Mouse (Mus musculus): ENCODE data around the gene Irak3.

The Irak3 gene

GRCm38 (mm10) chr10:120097564-120097963 lies 104.4 kb downstream of the Irak3 start:
- DNase-seq (ENCODE audit: low spot score in 2 of 2): no peak

GRCm38 (mm10) chr10:120095716-120096115 lies 106.2 kb downstream of the Irak3 start:
- DNase-seq (ENCODE audit: low spot score in 2 of 2): no peak

- no peak for DNase-seq (ENCODE audit: low spot score in 2 of 2)
Measured at GRCm38 (mm10) chr10:120095136-120095535, 106.8 kb downstream of the Irak3 start.

GRCm38 (mm10) chr10:120092548-120092947 lies 109.4 kb downstream of the Irak3 start:
- no peak for DNase-seq (ENCODE audit: low spot score in 2 of 2)

All from cerebellum, postnatal 4 days (tissue).